Mouse (Mus musculus): Measurements from ENCODE around the gene Zbtb20. TPM values are rescaled to one million over a fixed set of nuclear protein-coding genes. Genes with fewer than 3 reads are reported as not detected.
A peak's percentile ranks its signal among the peaks of the same experiment; 100 is the strongest.

Gene Zbtb20
- polyA plus RNA-seq, 1 experiment from 2014 or later, result 80.6 TPM

DNA sequence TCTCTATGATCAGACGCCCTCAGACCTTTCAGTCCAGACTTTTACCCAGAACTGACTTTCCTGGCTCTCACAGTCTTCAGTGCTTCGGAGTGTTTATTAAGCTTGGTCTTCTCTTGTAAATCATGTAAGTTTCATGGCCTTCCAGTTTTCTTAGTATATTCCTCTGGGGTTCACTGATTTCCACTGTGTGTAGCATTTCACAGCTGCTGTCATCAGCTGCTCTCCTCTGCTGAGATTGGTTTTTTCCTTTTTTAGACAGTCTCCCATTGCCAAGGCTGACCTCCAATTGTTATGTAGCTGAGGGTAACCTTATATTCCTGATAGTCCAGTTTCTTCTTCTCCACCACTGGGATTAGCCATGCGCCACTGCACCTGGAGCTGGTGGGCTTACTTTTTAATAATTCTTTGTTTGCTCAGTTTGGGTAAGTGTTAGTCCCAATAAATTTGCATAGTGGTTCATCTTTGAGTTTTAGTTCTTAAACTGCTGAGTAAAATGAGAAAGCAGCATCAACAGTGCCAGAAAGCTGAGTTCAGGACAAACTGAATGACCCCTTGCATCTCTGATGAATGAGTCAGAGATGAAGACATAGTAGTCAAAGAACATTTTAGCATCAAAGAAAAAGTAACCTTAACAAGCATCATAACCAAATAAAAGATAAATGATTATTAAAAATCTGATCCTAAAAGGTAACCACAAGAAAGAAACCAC, 380.7 kb downstream of the Zbtb20 start:
- Histone ChIP-seq H3K27ac (replicated peaks; ENCODE audit: low read depth, low read length) (no peak overlapping the region), H3K4me1 (ENCODE audit: control insufficient read depth, insufficient read depth, low read length) (no peaks in the 10 kb centered on the region), H3K9me3 (ENCODE audit: control insufficient read depth, low read length) (no peaks in the 10 kb centered on the region), H3K4me3 (replicated peaks; ENCODE audit: low read depth, low read length) (no peak overlapping the region), H3K9ac (replicated peaks; ENCODE audit: low read length) (no peak overlapping the region), H3K36me3 (ENCODE audit: control insufficient read depth, insufficient read depth, low read length) (no peaks in the 10 kb centered on the region), H3K4me2 (ENCODE audit: low read length) (no peak overlapping the region), H3K27me3 (ENCODE audit: control insufficient read depth, insufficient read depth, low read length) (no peaks in the 10 kb centered on the region)
- DNase-seq (no peak), ATAC-seq (ENCODE audit: low FRiP score, low TSS enrichment) (no peak)
- WGBS, result 85% methylated on average over 3 of the region's 3 CpGs

DNA sequence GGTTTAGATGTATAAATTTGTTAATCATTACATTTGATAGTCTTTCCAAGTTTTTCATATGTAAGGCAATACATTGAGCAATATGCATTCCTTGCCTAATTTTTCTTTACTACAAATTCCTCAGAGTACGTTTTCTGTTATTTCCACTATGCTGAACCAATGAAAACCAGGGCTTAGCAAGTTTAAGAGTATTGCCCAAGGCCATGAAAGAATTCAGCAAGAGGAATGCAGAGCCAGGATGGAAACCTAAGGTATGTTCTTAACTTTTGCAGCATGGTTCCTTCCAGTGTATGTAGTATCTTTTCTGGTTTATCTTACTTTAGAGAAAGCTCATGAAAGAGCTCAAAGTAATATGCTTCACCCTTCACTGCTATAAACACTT, 381.2 kb downstream of the Zbtb20 start:
- DNase-seq (no peak), ATAC-seq (ENCODE audit: low FRiP score, low TSS enrichment) (no peak)
- no peaks in the 10 kb centered on the region for H3K9me3 ChIP-seq (ENCODE audit: control insufficient read depth, low read length)
- H3K9ac ChIP-seq (replicated peaks; ENCODE audit: low read length), result no peak overlapping the region
- H3K27ac ChIP-seq (replicated peaks; ENCODE audit: low read depth, low read length), result no peak overlapping the region
- no peaks in the 10 kb centered on the region for H3K4me1 ChIP-seq (ENCODE audit: control insufficient read depth, insufficient read depth, low read length)
- H3K36me3 ChIP-seq (ENCODE audit: control insufficient read depth, insufficient read depth, low read length), result no peaks in the 10 kb centered on the region
- no peak overlapping the region for H3K4me2 ChIP-seq (ENCODE audit: low read length)
- no peak overlapping the region for H3K4me3 ChIP-seq (replicated peaks; ENCODE audit: low read depth, low read length)
- 98% methylated on average over 1 of the region's 1 CpGs for WGBS
- no peaks in the 10 kb centered on the region for H3K27me3 ChIP-seq (ENCODE audit: control insufficient read depth, insufficient read depth, low read length)

DNA sequence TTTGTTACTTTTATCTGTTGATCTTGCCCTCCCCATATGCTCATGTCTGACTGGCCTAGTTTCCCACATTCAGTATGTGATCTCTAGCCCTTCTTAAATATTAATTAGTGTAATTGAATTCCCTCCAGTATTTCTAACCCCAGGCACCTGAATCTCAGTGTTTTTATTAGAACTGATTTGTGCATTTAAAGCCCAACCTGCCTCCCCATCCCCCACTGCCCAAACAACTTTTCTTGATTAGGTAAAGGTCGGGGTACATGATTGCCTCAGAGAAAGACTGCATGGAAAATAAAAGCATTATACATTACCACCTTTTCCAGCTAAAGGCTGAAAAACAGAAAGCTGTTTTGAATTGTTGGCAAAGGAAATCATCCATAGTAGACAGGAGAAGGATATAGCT, 383.8 kb downstream of the Zbtb20 start:
- no peak for ATAC-seq (ENCODE audit: low FRiP score, low TSS enrichment)
- Histone ChIP-seq H3K9ac (replicated peaks; ENCODE audit: low read length) (no peak overlapping the region), H3K27me3 (ENCODE audit: control insufficient read depth, insufficient read depth, low read length) (no peaks in the 10 kb centered on the region), H3K27ac (replicated peaks; ENCODE audit: low read depth, low read length) (no peak overlapping the region), H3K4me1 (ENCODE audit: control insufficient read depth, insufficient read depth, low read length) (no peaks in the 10 kb centered on the region), H3K4me3 (replicated peaks; ENCODE audit: low read depth, low read length) (no peak overlapping the region), H3K4me2 (ENCODE audit: low read length) (no peak overlapping the region), H3K9me3 (ENCODE audit: control insufficient read depth, low read length) (no peaks in the 10 kb centered on the region), H3K36me3 (ENCODE audit: control insufficient read depth, insufficient read depth, low read length) (no peaks in the 10 kb centered on the region)
- no peak for DNase-seq
- WGBS, result 60% methylated on average over 1 of the region's 1 CpGs

DNA sequence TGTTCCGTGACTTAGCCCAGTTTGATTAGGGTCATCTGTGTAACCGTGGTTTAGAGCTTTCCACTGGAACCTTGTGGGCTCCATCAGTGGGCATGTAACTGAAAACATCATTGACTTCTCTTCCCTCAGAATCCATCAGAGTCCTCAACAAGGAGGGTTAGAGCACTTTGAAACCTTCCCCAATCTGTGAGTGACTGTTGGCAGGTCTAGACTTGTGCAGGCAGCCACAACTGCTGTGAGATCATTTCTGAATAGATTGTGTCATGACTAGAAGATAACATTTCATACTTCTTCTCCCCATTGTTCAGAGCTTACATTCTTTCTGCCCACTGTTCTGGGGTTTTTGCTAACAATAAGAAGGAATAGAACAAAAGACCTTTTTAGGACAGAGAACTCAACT, 385.2 kb downstream of the Zbtb20 start:
- ATAC-seq (ENCODE audit: low FRiP score, low TSS enrichment) (no peak), DNase-seq (no peak)
- H3K36me3 ChIP-seq (ENCODE audit: control insufficient read depth, insufficient read depth, low read length), result no peaks in the 10 kb centered on the region
- H3K4me3 ChIP-seq (replicated peaks; ENCODE audit: low read depth, low read length), result no peak overlapping the region
- no peaks in the 10 kb centered on the region for H3K27me3 ChIP-seq (ENCODE audit: control insufficient read depth, insufficient read depth, low read length)
- no peak overlapping the region for H3K9ac ChIP-seq (replicated peaks; ENCODE audit: low read length)
- H3K9me3 ChIP-seq (ENCODE audit: control insufficient read depth, low read length), result no peaks in the 10 kb centered on the region
- H3K4me1 ChIP-seq (ENCODE audit: control insufficient read depth, insufficient read depth, low read length), result no peaks in the 10 kb centered on the region
- WGBS, result 85% methylated on average over 2 of the region's 2 CpGs
- H3K27ac ChIP-seq (replicated peaks; ENCODE audit: low read depth, low read length), result no peak overlapping the region
- H3K4me2 ChIP-seq (ENCODE audit: low read length), result no peak overlapping the region

DNA sequence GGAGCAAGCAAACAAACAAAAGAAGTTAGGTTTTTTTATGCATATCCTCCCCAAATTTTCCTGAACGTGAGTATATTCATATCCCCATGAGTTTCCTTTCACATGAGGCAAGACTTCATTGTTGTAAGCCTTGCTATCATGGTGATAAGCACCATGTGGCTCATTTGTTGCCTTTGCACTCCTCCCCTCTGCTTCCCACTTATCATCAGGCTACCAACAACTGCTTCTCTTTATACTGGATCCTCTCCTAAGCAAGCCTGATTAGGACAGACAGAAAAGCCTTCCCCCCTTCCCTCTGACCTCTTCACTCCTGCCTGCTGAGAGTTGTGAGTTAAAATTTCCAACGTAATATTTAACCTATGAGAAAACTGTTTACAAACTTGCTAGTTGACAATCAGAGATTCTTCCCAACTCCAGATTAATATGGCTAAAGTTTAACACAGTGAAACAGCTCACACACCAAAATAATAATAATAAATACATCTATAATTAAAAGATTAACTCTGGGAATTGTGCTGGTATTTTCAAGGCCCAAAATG, 398.4 kb downstream of the Zbtb20 start:
- no peak overlapping the region for H3K4me3 ChIP-seq (replicated peaks; ENCODE audit: low read depth, low read length)
- DNase-seq (no peak), ATAC-seq (ENCODE audit: low FRiP score, low TSS enrichment) (no peak)
- no peaks in the 10 kb centered on the region for H3K9me3 ChIP-seq (ENCODE audit: control insufficient read depth, low read length)
- no peak overlapping the region for H3K4me2 ChIP-seq (ENCODE audit: low read length)
- H3K27ac ChIP-seq (replicated peaks; ENCODE audit: low read depth, low read length), result no peak overlapping the region
- H3K4me1 ChIP-seq (ENCODE audit: control insufficient read depth, insufficient read depth, low read length), result peaks cover 3% of the 10 kb centered on the region; the same call in 1 of the 2 replicates
- H3K27me3 ChIP-seq (ENCODE audit: control insufficient read depth, insufficient read depth, low read length), result no peaks in the 10 kb centered on the region
- WGBS, result 54% methylated on average over 2 of the region's 2 CpGs
- no peaks in the 10 kb centered on the region for H3K36me3 ChIP-seq (ENCODE audit: control insufficient read depth, insufficient read depth, low read length)
- H3K9ac ChIP-seq (replicated peaks; ENCODE audit: low read length), result no peak overlapping the region

DNA sequence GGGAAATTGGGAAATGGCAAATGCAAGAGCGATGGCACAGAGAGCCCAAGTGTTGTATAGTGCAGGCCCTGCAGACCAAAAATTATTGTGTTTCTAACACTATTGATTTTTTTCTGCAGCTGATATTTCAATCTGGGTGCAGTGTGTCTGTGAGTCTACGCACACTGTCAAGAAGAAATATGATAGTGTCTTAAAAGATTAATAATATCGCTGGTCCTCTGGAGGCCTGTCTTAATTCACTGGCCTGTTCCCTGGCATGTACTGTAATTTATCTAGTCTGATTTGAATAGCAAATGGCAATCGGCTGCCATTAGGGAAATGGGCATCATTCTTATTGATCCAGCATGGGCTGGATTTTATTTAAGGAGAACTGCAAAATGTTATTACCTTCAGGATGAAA, 401.1 kb downstream of the Zbtb20 start:
- Histone ChIP-seq H3K4me3 (replicated peaks; ENCODE audit: low read depth, low read length) (no peak overlapping the region), H3K9ac (replicated peaks; ENCODE audit: low read length) (no peak overlapping the region), H3K9me3 (ENCODE audit: control insufficient read depth, low read length) (no peaks in the 10 kb centered on the region; the same call in 1 of the 2 replicates), H3K36me3 (ENCODE audit: control insufficient read depth, insufficient read depth, low read length) (no peaks in the 10 kb centered on the region), H3K27me3 (ENCODE audit: control insufficient read depth, insufficient read depth, low read length) (no peaks in the 10 kb centered on the region), H3K4me1 (ENCODE audit: control insufficient read depth, insufficient read depth, low read length) (peaks cover 3% of the 10 kb centered on the region; the same call in 1 of the 2 replicates), H3K27ac (replicated peaks; ENCODE audit: low read depth, low read length) (no peak overlapping the region), H3K4me2 (ENCODE audit: low read length) (no peak overlapping the region)
- 85% methylated on average over 4 of the region's 4 CpGs for WGBS
- no peak for ATAC-seq (ENCODE audit: low FRiP score, low TSS enrichment)
- no peak for DNase-seq

DNA sequence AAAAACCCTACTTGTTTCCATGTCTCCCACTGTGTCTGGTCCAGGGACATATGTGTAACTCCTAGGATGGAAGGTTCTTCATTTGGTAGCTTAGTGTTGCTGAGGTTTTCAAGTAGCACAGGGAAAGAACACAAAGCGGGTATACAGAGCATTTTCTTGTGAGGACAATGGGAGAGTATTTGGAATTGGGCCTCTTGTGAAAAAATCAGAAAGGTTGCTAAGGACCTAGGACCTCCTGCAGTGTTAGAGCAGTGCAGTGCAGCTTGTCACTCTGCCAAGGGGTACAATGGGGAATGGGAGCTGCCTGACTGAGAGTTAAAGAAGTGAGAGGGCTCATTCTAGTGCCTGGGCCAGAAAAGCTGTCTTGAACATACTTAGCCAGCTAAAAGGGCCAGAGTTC, 410.6 kb downstream of the Zbtb20 start:
- ATAC-seq (ENCODE audit: low FRiP score, low TSS enrichment) (peak; percentile 84), DNase-seq (peak; percentile 79)
- 11% methylated on average over 1 of the region's 1 CpGs for WGBS
- no peaks in the 10 kb centered on the region for H3K36me3 ChIP-seq (ENCODE audit: control insufficient read depth, insufficient read depth, low read length)
- peak overlapping the region; percentile 15; the same call in 1 of the 2 replicates for H3K27ac ChIP-seq (replicated peaks; ENCODE audit: low read depth, low read length)
- H3K27me3 ChIP-seq (ENCODE audit: control insufficient read depth, insufficient read depth, low read length), result no peaks in the 10 kb centered on the region
- H3K9me3 ChIP-seq (ENCODE audit: control insufficient read depth, low read length), result no peaks in the 10 kb centered on the region
- H3K4me2 ChIP-seq (ENCODE audit: low read length), result no peak overlapping the region
- H3K4me3 ChIP-seq (replicated peaks; ENCODE audit: low read depth, low read length), result no peak overlapping the region
- no peak overlapping the region for H3K9ac ChIP-seq (replicated peaks; ENCODE audit: low read length)
- H3K4me1 ChIP-seq (ENCODE audit: control insufficient read depth, insufficient read depth, low read length), result peaks cover 5% of the 10 kb centered on the region; the same call in 1 of the 2 replicates

DNA sequence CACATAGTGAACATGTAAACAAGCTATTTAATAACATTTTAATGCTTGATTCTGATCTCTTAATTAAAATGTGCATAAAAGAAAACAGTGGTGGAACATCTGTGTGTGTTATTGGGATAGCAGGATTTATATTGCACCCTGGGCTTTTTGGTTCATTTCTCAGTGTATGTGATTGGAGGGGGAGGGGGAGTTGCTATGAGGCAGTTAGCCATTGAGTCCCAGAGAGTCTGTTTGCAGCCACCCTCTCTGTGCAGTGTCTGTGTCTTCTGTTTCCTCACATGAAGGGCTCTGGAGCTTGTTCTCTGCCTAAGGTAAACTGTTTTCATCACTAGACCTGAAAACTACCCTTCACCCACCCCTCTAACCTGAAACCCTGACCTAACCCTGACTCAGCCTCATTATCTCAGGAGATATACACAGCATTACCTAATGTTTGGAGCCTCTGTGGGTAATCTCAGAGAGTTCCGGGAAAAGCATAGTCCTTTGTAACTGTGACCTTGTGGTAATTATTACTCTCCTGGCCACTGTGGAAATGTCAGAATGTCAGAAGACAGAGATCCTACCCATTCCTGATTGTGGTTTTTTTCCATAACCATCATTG, 411.2 kb downstream of the Zbtb20 start:
- H3K9ac ChIP-seq (replicated peaks; ENCODE audit: low read length), result no peak overlapping the region
- DNase-seq (peak; percentile 35), ATAC-seq (ENCODE audit: low FRiP score, low TSS enrichment) (0 out of 2 replicates have a peak, but pooled peaks have one; percentile 46)
- no peaks in the 10 kb centered on the region for H3K36me3 ChIP-seq (ENCODE audit: control insufficient read depth, insufficient read depth, low read length)
- peaks cover 5% of the 10 kb centered on the region; the same call in 1 of the 2 replicates for H3K4me1 ChIP-seq (ENCODE audit: control insufficient read depth, insufficient read depth, low read length)
- no peak overlapping the region for H3K4me2 ChIP-seq (ENCODE audit: low read length)
- 31% methylated on average over 1 of the region's 1 CpGs for WGBS
- H3K27me3 ChIP-seq (ENCODE audit: control insufficient read depth, insufficient read depth, low read length), result no peaks in the 10 kb centered on the region
- H3K27ac ChIP-seq (replicated peaks; ENCODE audit: low read depth, low read length), result peak overlapping the region; percentile 61
- no peak overlapping the region for H3K4me3 ChIP-seq (replicated peaks; ENCODE audit: low read depth, low read length)
- no peaks in the 10 kb centered on the region for H3K9me3 ChIP-seq (ENCODE audit: control insufficient read depth, low read length)

DNA sequence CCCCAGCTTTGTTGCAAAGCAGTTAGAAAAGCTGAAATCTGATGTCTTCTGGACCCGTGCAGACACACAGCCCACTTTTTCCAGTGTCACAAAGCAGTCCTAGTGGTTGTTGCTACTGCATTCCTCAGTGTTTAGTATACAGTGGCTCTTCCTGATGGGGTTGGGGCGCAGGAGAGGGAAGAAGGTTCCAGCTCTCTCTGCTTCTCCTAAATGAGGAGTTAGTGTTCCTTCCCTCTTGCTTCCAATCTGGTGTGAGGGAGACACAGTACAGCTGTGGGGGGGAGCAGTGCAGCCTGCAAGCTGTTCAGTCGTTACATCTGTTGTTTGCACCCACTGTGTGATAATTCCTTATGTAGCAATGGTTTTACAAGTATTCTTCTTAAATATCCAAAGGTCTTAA, 415.7 kb downstream of the Zbtb20 start:
- Histone ChIP-seq H3K4me3 (replicated peaks; ENCODE audit: low read depth, low read length) (no peak overlapping the region), H3K4me2 (ENCODE audit: low read length) (no peak overlapping the region), H3K36me3 (ENCODE audit: control insufficient read depth, insufficient read depth, low read length) (no peaks in the 10 kb centered on the region), H3K9ac (replicated peaks; ENCODE audit: low read length) (no peak overlapping the region), H3K9me3 (ENCODE audit: control insufficient read depth, low read length) (no peaks in the 10 kb centered on the region), H3K27ac (replicated peaks; ENCODE audit: low read depth, low read length) (no peak overlapping the region), H3K4me1 (ENCODE audit: control insufficient read depth, insufficient read depth, low read length) (peaks cover 5% of the 10 kb centered on the region; the same call in 1 of the 2 replicates), H3K27me3 (ENCODE audit: control insufficient read depth, insufficient read depth, low read length) (no peaks in the 10 kb centered on the region)
- ATAC-seq (ENCODE audit: low FRiP score, low TSS enrichment) (no peak), DNase-seq (no peak)
- WGBS, result 83% methylated on average over 3 of the region's 3 CpGs

Measured in midbrain, embryonic 14.5 days (tissue).